Mouse (Mus musculus) neural tube, embryonic 15.5 days (tissue): ENCODE measurements around the gene Scn1b. TPM values are rescaled to one million over a fixed set of nuclear protein-coding genes. Genes with fewer than 3 reads are reported as not detected.

Source experiments
- ATAC-seq: fragments of 200-750 bp; cut with Nextera tagmentation; 2 replicates; pipeline ENCODE4 v1.8.0; 2017; ENCODE audit warnings: mild to moderate bottlenecking, moderate TSS enrichment, moderate library complexity; ENCODE audit not compliant: low FRiP score
- H3K27ac ChIP-seq: fragments of 300-500 bp; sonication (generic); replicated peaks from 2 replicates; pipeline ENCODE4 v1.5.1; 2015; ENCODE audit warnings: mild to moderate bottlenecking, inconsistent platforms
- H3K27me3 ChIP-seq: fragments of 300-500 bp; sonication (generic); replicated peaks from 2 replicates; pipeline ENCODE4 v1.6.1; 2015; ENCODE audit warnings: inconsistent platforms
- H3K36me3 ChIP-seq: fragments of 300-500 bp; sonication (generic); 2 replicates; pipeline ENCODE4 v1.6.1; 2015; ENCODE audit warnings: inconsistent platforms
- H3K4me1 ChIP-seq: fragments of 300-500 bp; sonication (generic); 2 replicates; pipeline ENCODE4 v1.6.1; 2015; ENCODE audit warnings: inconsistent platforms
- H3K4me2 ChIP-seq: fragments of 300-500 bp; sonication (generic); 2 replicates; pipeline ENCODE4 v1.6.1; 2015; ENCODE audit warnings: inconsistent platforms, mild to moderate bottlenecking, moderate library complexity
- H3K4me3 ChIP-seq: fragments of 300-500 bp; sonication (generic); replicated peaks from 2 replicates; pipeline ENCODE4 v1.5.1; 2015; ENCODE audit warnings: mild to moderate bottlenecking, inconsistent platforms
- H3K9ac ChIP-seq: fragments of 300-500 bp; sonication (generic); replicated peaks from 2 replicates; pipeline ENCODE4 v1.6.1; 2015; ENCODE audit warnings: mild to moderate bottlenecking, inconsistent platforms
- H3K9me3 ChIP-seq: fragments of 300-500 bp; sonication (generic); replicated peaks from 2 replicates; pipeline ENCODE4 v1.6.1; 2016; ENCODE audit warnings: inconsistent platforms
- WGBS: fragments of 180-500 bp; shearing (Covaris S2); methylation state at CpG from one replicate; pipeline ENCODE4 v1.1.7; 2015; ENCODE audit warnings: mixed read lengths; 5-methylcytosine and 5-hydroxymethylcytosine counted together
- polyA plus RNA-seq: library from polyadenylated mRNA; unstranded; fragments of >200 nt; fragmentation: Nextera tagmentation; extraction: Ambion mirVana; gene quantifications from 2 replicates; pipeline ENCODE4 v1.2.1, GENCODE M21; 2015

Scn1b gene
- polyA plus RNA-seq, 1 experiment from 2014 or later: 24.8 TPM

GRCm38 (mm10) chr7:31113800-31114199 lies 13.0 kb downstream of the Scn1b start:
- Histone ChIP-seq H3K36me3 (no peaks in the 10 kb centered on the region), H3K27me3 (0 out of 2 replicates have a peak, but pooled peaks cover 11% of the 10 kb centered on the region), H3K27ac (no peak overlapping the region), H3K4me1 (peaks cover 3% of the 10 kb centered on the region; the same call in 1 of the 2 replicates), H3K4me3 (no peak overlapping the region), H3K9me3 (no peaks in the 10 kb centered on the region), H3K9ac (no peak overlapping the region), H3K4me2 (no peak overlapping the region)
- 87% methylated on average over 6 of the region's 6 CpGs for WGBS
- ATAC-seq: no peak

- WGBS: 59% methylated on average over 4 of the region's 4 CpGs
- no peaks in the 10 kb centered on the region for H3K36me3 ChIP-seq
- ATAC-seq: no peak
- H3K9ac ChIP-seq: no peak overlapping the region
- H3K9me3 ChIP-seq: no peaks in the 10 kb centered on the region
- no peak overlapping the region for H3K4me2 ChIP-seq
- H3K4me3 ChIP-seq: no peak overlapping the region
- no peak overlapping the region for H3K27ac ChIP-seq
- H3K27me3 ChIP-seq: 0 out of 2 replicates have a peak, but pooled peaks cover 11% of the 10 kb centered on the region
- no peaks in the 10 kb centered on the region; the same call in 1 of the 2 replicates for H3K4me1 ChIP-seq
These were observed 14.8 kb downstream of the Scn1b start for GRCm38 (mm10) chr7:31112036-31112435.

- ATAC-seq: no peak
- no peaks in the 10 kb centered on the region for H3K36me3 ChIP-seq
- WGBS: 92% methylated on average over 15 of the region's 15 CpGs
- H3K4me2 ChIP-seq: no peak overlapping the region
- H3K9me3 ChIP-seq: no peaks in the 10 kb centered on the region
- no peak overlapping the region for H3K27ac ChIP-seq
- H3K27me3 ChIP-seq: 0 out of 2 replicates have a peak, but pooled peaks cover 11% of the 10 kb centered on the region
- H3K4me3 ChIP-seq: no peak overlapping the region
- no peak overlapping the region for H3K9ac ChIP-seq
- no peaks in the 10 kb centered on the region; the same call in 1 of the 2 replicates for H3K4me1 ChIP-seq
These were observed 15.9 kb downstream of the Scn1b start for GRCm38 (mm10) chr7:31110861-31111385.

- Histone ChIP-seq H3K27me3 (0 out of 2 replicates have a peak, but pooled peaks cover 3% of the 10 kb centered on the region), H3K4me2 (no peak overlapping the region), H3K9me3 (no peaks in the 10 kb centered on the region), H3K9ac (no peak overlapping the region), H3K4me3 (no peak overlapping the region), H3K36me3 (no peaks in the 10 kb centered on the region), H3K4me1 (no peaks in the 10 kb centered on the region), H3K27ac (no peak overlapping the region)
- ATAC-seq: no peak
- 92% methylated on average over 5 of the region's 5 CpGs for WGBS
These were observed 17.0 kb downstream of the Scn1b start for GRCm38 (mm10) chr7:31109796-31110195.

GRCm38 (mm10) chr7:31109091-31109490 lies 17.7 kb downstream of the Scn1b start:
- no peaks in the 10 kb centered on the region for H3K27me3 ChIP-seq
- no peak overlapping the region for H3K27ac ChIP-seq
- H3K9me3 ChIP-seq: no peaks in the 10 kb centered on the region
- no peak overlapping the region for H3K9ac ChIP-seq
- H3K4me3 ChIP-seq: no peak overlapping the region
- no peaks in the 10 kb centered on the region for H3K4me1 ChIP-seq
- ATAC-seq: no peak
- no peak overlapping the region for H3K4me2 ChIP-seq
- H3K36me3 ChIP-seq: no peaks in the 10 kb centered on the region
- 33% methylated on average over 7 of the region's 7 CpGs for WGBS

- ATAC-seq: no peak
- WGBS: 90% methylated on average over 11 of the region's 11 CpGs
- H3K27ac ChIP-seq: no peak overlapping the region
These were observed 19.0 kb downstream of the Scn1b start for GRCm38 (mm10) chr7:31107781-31108180.

GRCm38 (mm10) chr7:31106166-31106565 lies 20.6 kb downstream of the Scn1b start:
- H3K27me3 ChIP-seq: no peaks in the 10 kb centered on the region
- no peak for ATAC-seq
- no peak overlapping the region for H3K4me2 ChIP-seq
- no peak overlapping the region for H3K4me3 ChIP-seq
- no peaks in the 10 kb centered on the region for H3K4me1 ChIP-seq
- no peaks in the 10 kb centered on the region for H3K36me3 ChIP-seq
- H3K9ac ChIP-seq: no peak overlapping the region
- 43% methylated on average over 3 of the region's 3 CpGs for WGBS
- no peaks in the 10 kb centered on the region for H3K9me3 ChIP-seq
- H3K27ac ChIP-seq: no peak overlapping the region

More at GRCm38 (mm10) chr7:31107781-31108180, 19.0 kb downstream of the Scn1b start:
- Histone ChIP-seq H3K9ac (no peak overlapping the region), H3K36me3 (no peaks in the 10 kb centered on the region), H3K4me3 (no peak overlapping the region), H3K27me3 (no peaks in the 10 kb centered on the region), H3K4me1 (no peaks in the 10 kb centered on the region), H3K4me2 (no peak overlapping the region), H3K9me3 (no peaks in the 10 kb centered on the region)

- H3K4me1 ChIP-seq: no peaks in the 10 kb centered on the region
- H3K27ac ChIP-seq: no peak overlapping the region
- no peak overlapping the region for H3K4me3 ChIP-seq
- no peak overlapping the region for H3K4me2 ChIP-seq
- no peaks in the 10 kb centered on the region for H3K9me3 ChIP-seq
- no peak for ATAC-seq
- WGBS: 74% methylated on average over 15 of the region's 15 CpGs
- H3K36me3 ChIP-seq: no peaks in the 10 kb centered on the region
- no peaks in the 10 kb centered on the region for H3K27me3 ChIP-seq
- H3K9ac ChIP-seq: no peak overlapping the region
These were observed 21.6 kb downstream of the Scn1b start for GRCm38 (mm10) chr7:31105061-31105768.

- WGBS: 81% methylated on average over 14 of the region's 14 CpGs
- no peaks in the 10 kb centered on the region for H3K27me3 ChIP-seq
- H3K4me3 ChIP-seq: no peak overlapping the region
- no peak overlapping the region for H3K9ac ChIP-seq
- H3K4me2 ChIP-seq: no peak overlapping the region
- no peaks in the 10 kb centered on the region for H3K9me3 ChIP-seq
- H3K4me1 ChIP-seq: peaks cover 3% of the 10 kb centered on the region; the same call in 1 of the 2 replicates
- H3K36me3 ChIP-seq: no peaks in the 10 kb centered on the region
- ATAC-seq: no peak
- no peak overlapping the region for H3K27ac ChIP-seq
These were observed 26.0 kb downstream of the Scn1b start for GRCm38 (mm10) chr7:31100786-31101185.

- Histone ChIP-seq H3K36me3 (no peaks in the 10 kb centered on the region), H3K4me2 (no peak overlapping the region), H3K27me3 (no peaks in the 10 kb centered on the region), H3K9me3 (no peaks in the 10 kb centered on the region), H3K9ac (no peak overlapping the region), H3K4me1 (peaks cover 3% of the 10 kb centered on the region; the same call in 1 of the 2 replicates), H3K27ac (no peak overlapping the region), H3K4me3 (no peak overlapping the region)
- WGBS: 78% methylated on average over 6 of the region's 6 CpGs
- no peak for ATAC-seq
These were observed 27.2 kb downstream of the Scn1b start for GRCm38 (mm10) chr7:31099612-31099982.

GRCm38 (mm10) chr7:31098697-31099611 lies 27.8 kb downstream of the Scn1b start:
- no peaks in the 10 kb centered on the region for H3K9me3 ChIP-seq
- no peaks in the 10 kb centered on the region for H3K36me3 ChIP-seq
- no peak overlapping the region for H3K4me3 ChIP-seq
- no peak for ATAC-seq
- no peak overlapping the region for H3K9ac ChIP-seq
- H3K27me3 ChIP-seq: no peaks in the 10 kb centered on the region
- 80% methylated on average over 22 of the region's 22 CpGs for WGBS
- no peak overlapping the region for H3K27ac ChIP-seq
- H3K4me1 ChIP-seq: peaks cover 3% of the 10 kb centered on the region; the same call in 1 of the 2 replicates
- no peak overlapping the region for H3K4me2 ChIP-seq
